ENCODE assay signal across 19 mouse cellular contexts in genomic region chr4:45066036-45066730, GRCm38 (mm10). TPM values are rescaled to one million over a fixed set of nuclear protein-coding genes. Genes with fewer than 3 reads are reported as not detected.
DNase-seq lines count a peak whose midpoint lies in the region; ATAC-seq and TF ChIP-seq lines count a peak whose summit lies in the region.
"Had no signal": no experiment of that assay in that cellular context is flagged by ENCODE, and none has a peak within 500 bp of the region (broad histone marks: within the 10 kb centered on the region; RNA-seq: fewer than 3 reads in every experiment).

No protein-coding gene starts in this region.

- H3K9ac ChIP-seq in midbrain, postnatal 0 days (replicated peaks; ENCODE audit: low read length, poor library complexity, severe bottlenecking) = no peak overlapping the region
- H3K9ac ChIP-seq: embryonic facial prominence, embryonic 15.5 days; heart, embryonic 12.5 days; intestine, embryonic 15.5 days had no signal

- H3K36me3 ChIP-seq in midbrain, postnatal 0 days (ENCODE audit: insufficient read depth, low read length) = peaks cover 10% of the 10 kb centered on the region
- H3K36me3 ChIP-seq in midbrain, embryonic 10.5 days = peaks cover 12% of the 10 kb centered on the region

- 0 out of 2 replicates have a peak overlapping the region, but pooled peaks have one; percentile 1 for H3K27ac ChIP-seq in midbrain, postnatal 0 days (ENCODE audit: low read depth, low read length)
- H3K27ac ChIP-seq in midbrain, embryonic 10.5 days (replicated peaks) = no peak overlapping the region
- H3K27ac ChIP-seq: embryonic facial prominence, embryonic 15.5 days; forebrain, embryonic 10.5 days; hindbrain, embryonic 10.5 days; intestine, embryonic 15.5 days had no signal

- 40% methylated on average over 2 of the region's 2 CpGs for WGBS in midbrain, postnatal 0 days
- 53% methylated on average over 2 of the region's 2 CpGs for WGBS in midbrain, embryonic 10.5 days

- no peak overlapping the region for H3K4me2 ChIP-seq in midbrain, postnatal 0 days (ENCODE audit: low read depth, low read length, poor library complexity, severe bottlenecking)
- H3K4me2 ChIP-seq: embryonic facial prominence, embryonic 15.5 days; heart, embryonic 12.5 days; intestine, embryonic 15.5 days had no signal

- no peaks in the 10 kb centered on the region for H3K27me3 ChIP-seq in midbrain, postnatal 0 days (ENCODE audit: insufficient read depth, low read length)
- H3K27me3 ChIP-seq in midbrain, embryonic 10.5 days (ENCODE audit: low read depth, poor library complexity, severe bottlenecking) = peaks cover 31% of the 10 kb centered on the region
- H3K27me3 ChIP-seq: embryonic facial prominence, embryonic 15.5 days; heart, embryonic 12.5 days; intestine, embryonic 15.5 days had no signal

- H3K4me3 ChIP-seq in midbrain, postnatal 0 days (ENCODE audit: low read depth, low read length) = no peak overlapping the region
- no peak overlapping the region for H3K4me3 ChIP-seq in midbrain, embryonic 10.5 days
- H3K4me3 ChIP-seq: embryonic facial prominence, embryonic 15.5 days; erythroblast, embryonic 14.5 days; forebrain, embryonic 10.5 days; heart, embryonic 12.5 days; hindbrain, embryonic 10.5 days; intestine, embryonic 15.5 days had no signal

- no peak for TF ChIP-seq CTCF in midbrain, postnatal 0 days (IDR thresholded peaks at IDR 0.05)

- no peak for DNase-seq in frontal cortex, postnatal 14 days (ENCODE audit: low spot score in 2 of 2)
- no peak for DNase-seq in midbrain, postnatal 0 days (ENCODE audit: low spot score)
- DNase-seq in midbrain, embryonic 10.5 days (ENCODE audit: low spot score) = no peak
- peak; percentile 85 for DNase-seq in retina, postnatal 1 day
- no peak for DNase-seq in cerebellum, adult 8-10 months
- no peak for DNase-seq in spleen, postnatal 14 days (ENCODE audit: low spot score in 2 of 2)
- DNase-seq: adrenal gland, adult 8-10 months; cerebellum, adult 11-12 months; cerebellum, adult 9-11 months; cerebellum, postnatal 36 days; gastrocnemius, postnatal 14 days had no signal

- no peaks in the 10 kb centered on the region for H3K9me3 ChIP-seq in midbrain, postnatal 0 days (ENCODE audit: low read length)
- H3K9me3 ChIP-seq in midbrain, embryonic 10.5 days (replicated peaks) = no peaks in the 10 kb centered on the region
- H3K9me3 ChIP-seq: embryonic facial prominence, embryonic 15.5 days; forebrain, embryonic 10.5 days; heart, embryonic 12.5 days; hindbrain, embryonic 10.5 days; intestine, embryonic 15.5 days had no signal

- no peaks in the 10 kb centered on the region for H3K4me1 ChIP-seq in midbrain, postnatal 0 days (ENCODE audit: insufficient read depth, low read length)
- H3K4me1 ChIP-seq in midbrain, embryonic 10.5 days = peaks cover 21% of the 10 kb centered on the region
- H3K4me1 ChIP-seq: embryonic facial prominence, embryonic 15.5 days; intestine, embryonic 15.5 days had no signal

- ATAC-seq in frontal cortex, adult (ENCODE audit: low TSS enrichment) = peak; percentile 70
- ATAC-seq in midbrain, postnatal 0 days (ENCODE audit: low FRiP score) = no peak
- ATAC-seq: forebrain, embryonic 14.5 days; intestine, embryonic 15.5 days had no signal

RNA-seq across cellular contexts. Expression of gene Fbxo10, which starts 18.2 kb away (rescaled TPM):
- total RNA-seq in midbrain, postnatal 0 days (2014; rRNA removed) = 22.1 and 24.6 TPM in 2 replicates
- polyA plus RNA-seq in midbrain, postnatal 0 days (2015; fragmentation: Nextera tagmentation; extraction: Ambion mirVana) = 13.7 and 14.6 TPM in 2 replicates
- polyA plus RNA-seq in midbrain, embryonic 10.5 days (2016; fragmentation: Nextera tagmentation; extraction: Ambion mirVana) = 14.3 and 15.3 TPM in 2 replicates

RNA-seq across cellular contexts. Expression of gene Tomm5, which starts 41.7 kb away (rescaled TPM):
- total RNA-seq in midbrain, postnatal 0 days (2014; rRNA removed) = 109 and 128 TPM in 2 replicates
- 194 and 204 TPM in 2 replicates for polyA plus RNA-seq in midbrain, postnatal 0 days (2015; fragmentation: Nextera tagmentation; extraction: Ambion mirVana)
- 196 and 220 TPM in 2 replicates for polyA plus RNA-seq in midbrain, embryonic 10.5 days (2016; fragmentation: Nextera tagmentation; extraction: Ambion mirVana)

RNA-seq across cellular contexts. Expression of gene Polr1e, which starts 47.8 kb away (rescaled TPM):
- 12.0 and 17.2 TPM in 2 replicates for total RNA-seq in midbrain, postnatal 0 days (2014; rRNA removed)
- 21.0 and 22.1 TPM in 2 replicates for polyA plus RNA-seq in midbrain, postnatal 0 days (2015; fragmentation: Nextera tagmentation; extraction: Ambion mirVana)
- polyA plus RNA-seq in midbrain, embryonic 10.5 days (2016; fragmentation: Nextera tagmentation; extraction: Ambion mirVana) = 53.4 and 58.0 TPM in 2 replicates

RNA-seq across cellular contexts. Expression of gene Zbtb5, which starts 54.0 kb away (rescaled TPM):
- 57.3 and 57.6 TPM in 2 replicates for total RNA-seq in midbrain, postnatal 0 days (2014; rRNA removed)
- 34.4 and 35.9 TPM in 2 replicates for polyA plus RNA-seq in midbrain, postnatal 0 days (2015; fragmentation: Nextera tagmentation; extraction: Ambion mirVana)
- polyA plus RNA-seq in midbrain, embryonic 10.5 days (2016; fragmentation: Nextera tagmentation; extraction: Ambion mirVana) = 34.5 and 39.4 TPM in 2 replicates
